Mouse (Mus musculus): Measurements from ENCODE around the gene Rnf212b. TPM values are rescaled to one million over a fixed set of nuclear protein-coding genes. Genes with fewer than 3 reads are reported as not detected.
"Not testable (repeated sequence)": the region's sequence is repeated elsewhere in the genome, so short reads cannot be mapped to it uniquely, and the experiment has no call there.

The Rnf212b gene
- not detected in 2 replicates for polyA plus RNA-seq (2014; fragmentation: Nextera tagmentation; extraction: Ambion mirVana)

GRCm38 (mm10) chr14:54813991-54814390 lies at the start of gene Rnf212b:
Gene Rnf212b (plus strand): TSS chr14:54814141.
- Histone ChIP-seq H3K4me3 (ENCODE audit: low read depth, low read length) (no peak within 1 kb of the TSS), H3K4me1 (replicated peaks; ENCODE audit: control insufficient read depth, insufficient read depth, low read length) (no peaks in the 10 kb centered on the region), H3K9me3 (ENCODE audit: control insufficient read depth, low read length) (no peaks in the 10 kb centered on the region), H3K9ac (ENCODE audit: low read depth, low read length) (no peak within 1 kb of the TSS), H3K4me2 (replicated peaks; ENCODE audit: low read depth, low read length) (no peak within 1 kb of the TSS), H3K27me3 (ENCODE audit: control insufficient read depth, insufficient read depth, low read length) (no peaks in the 10 kb centered on the region), H3K27ac (ENCODE audit: low read depth, low read length) (no peak within 1 kb of the TSS), H3K36me3 (ENCODE audit: control insufficient read depth, insufficient read depth, low read length) (no peaks in the 10 kb centered on the region)
- DNase-seq (ENCODE audit: low spot score) (no peak), ATAC-seq (ENCODE audit: low FRiP score) (no peak)
- WGBS: 80% methylated on average over 28 of the region's 29 CpGs

- not testable (repeated sequence) for H3K27me3 ChIP-seq (ENCODE audit: control insufficient read depth, insufficient read depth, low read length); H3K4me1 ChIP-seq (replicated peaks; ENCODE audit: control insufficient read depth, insufficient read depth, low read length); H3K27ac ChIP-seq (ENCODE audit: low read depth, low read length); H3K9ac ChIP-seq (ENCODE audit: low read depth, low read length); H3K9me3 ChIP-seq (ENCODE audit: control insufficient read depth, low read length); ATAC-seq (ENCODE audit: low FRiP score); H3K4me2 ChIP-seq (replicated peaks; ENCODE audit: low read depth, low read length); DNase-seq (ENCODE audit: low spot score); H3K4me3 ChIP-seq (ENCODE audit: low read depth, low read length); H3K36me3 ChIP-seq (ENCODE audit: control insufficient read depth, insufficient read depth, low read length)
- 89% methylated on average over 4 of the region's 7 CpGs for WGBS
These were observed 47.0 kb upstream of the Rnf212b start for GRCm38 (mm10) chr14:54766937-54767336.

GRCm38 (mm10) chr14:54768314-54769067 lies 45.5 kb upstream of the Rnf212b start:
- H3K4me1 ChIP-seq (replicated peaks; ENCODE audit: control insufficient read depth, insufficient read depth, low read length): no peaks in the 10 kb centered on the region
- no peaks in the 10 kb centered on the region for H3K36me3 ChIP-seq (ENCODE audit: control insufficient read depth, insufficient read depth, low read length)
- H3K9ac ChIP-seq (ENCODE audit: low read depth, low read length): no peak overlapping the region
- H3K27ac ChIP-seq (ENCODE audit: low read depth, low read length): no peak overlapping the region
- H3K27me3 ChIP-seq (ENCODE audit: control insufficient read depth, insufficient read depth, low read length): no peaks in the 10 kb centered on the region
- 89% methylated on average over 10 of the region's 10 CpGs for WGBS
- no peak for ATAC-seq (ENCODE audit: low FRiP score)
- H3K4me2 ChIP-seq (replicated peaks; ENCODE audit: low read depth, low read length): no peak overlapping the region
- no peaks in the 10 kb centered on the region for H3K9me3 ChIP-seq (ENCODE audit: control insufficient read depth, low read length)
- no peak for DNase-seq (ENCODE audit: low spot score)
- H3K4me3 ChIP-seq (ENCODE audit: low read depth, low read length): no peak overlapping the region

GRCm38 (mm10) chr14:54769068-54769425 lies 44.9 kb upstream of the Rnf212b start:
- Histone ChIP-seq H3K36me3 (ENCODE audit: control insufficient read depth, insufficient read depth, low read length) (no peaks in the 10 kb centered on the region), H3K27me3 (ENCODE audit: control insufficient read depth, insufficient read depth, low read length) (no peaks in the 10 kb centered on the region), H3K9ac (ENCODE audit: low read depth, low read length) (no peak overlapping the region), H3K9me3 (ENCODE audit: control insufficient read depth, low read length) (no peaks in the 10 kb centered on the region), H3K27ac (ENCODE audit: low read depth, low read length) (no peak overlapping the region), H3K4me1 (replicated peaks; ENCODE audit: control insufficient read depth, insufficient read depth, low read length) (no peaks in the 10 kb centered on the region), H3K4me3 (ENCODE audit: low read depth, low read length) (no peak overlapping the region), H3K4me2 (replicated peaks; ENCODE audit: low read depth, low read length) (no peak overlapping the region)
- no peak for ATAC-seq (ENCODE audit: low FRiP score)
- DNase-seq (ENCODE audit: low spot score): no peak
- WGBS: 92% methylated on average over 5 of the region's 5 CpGs

- Histone ChIP-seq H3K4me2 (replicated peaks; ENCODE audit: low read depth, low read length) (no peak overlapping the region), H3K4me3 (ENCODE audit: low read depth, low read length) (no peak overlapping the region), H3K9me3 (ENCODE audit: control insufficient read depth, low read length) (no peaks in the 10 kb centered on the region), H3K27ac (ENCODE audit: low read depth, low read length) (no peak overlapping the region), H3K9ac (ENCODE audit: low read depth, low read length) (no peak overlapping the region), H3K27me3 (ENCODE audit: control insufficient read depth, insufficient read depth, low read length) (no peaks in the 10 kb centered on the region), H3K36me3 (ENCODE audit: control insufficient read depth, insufficient read depth, low read length) (no peaks in the 10 kb centered on the region), H3K4me1 (replicated peaks; ENCODE audit: control insufficient read depth, insufficient read depth, low read length) (no peaks in the 10 kb centered on the region)
- WGBS: 92% methylated on average over 5 of the region's 5 CpGs
- ATAC-seq (ENCODE audit: low FRiP score) (no peak), DNase-seq (ENCODE audit: low spot score) (no peak)
These were observed 43.6 kb upstream of the Rnf212b start for GRCm38 (mm10) chr14:54770373-54770772.

GRCm38 (mm10) chr14:54772333-54772856 lies 41.5 kb upstream of the Rnf212b start:
- Histone ChIP-seq H3K36me3 (ENCODE audit: control insufficient read depth, insufficient read depth, low read length) (no peaks in the 10 kb centered on the region), H3K27me3 (ENCODE audit: control insufficient read depth, insufficient read depth, low read length) (no peaks in the 10 kb centered on the region), H3K9me3 (ENCODE audit: control insufficient read depth, low read length) (no peaks in the 10 kb centered on the region), H3K4me2 (replicated peaks; ENCODE audit: low read depth, low read length) (no peak overlapping the region), H3K4me3 (ENCODE audit: low read depth, low read length) (no peak overlapping the region), H3K27ac (ENCODE audit: low read depth, low read length) (no peak overlapping the region), H3K4me1 (replicated peaks; ENCODE audit: control insufficient read depth, insufficient read depth, low read length) (no peaks in the 10 kb centered on the region), H3K9ac (ENCODE audit: low read depth, low read length) (no peak overlapping the region)
- ATAC-seq (ENCODE audit: low FRiP score) (no peak), DNase-seq (ENCODE audit: low spot score) (no peak)
- 78% methylated on average over 20 of the region's 20 CpGs for WGBS

- H3K4me3 ChIP-seq (ENCODE audit: low read depth, low read length): no peak overlapping the region
- H3K9ac ChIP-seq (ENCODE audit: low read depth, low read length): no peak overlapping the region
- no peaks in the 10 kb centered on the region for H3K4me1 ChIP-seq (replicated peaks; ENCODE audit: control insufficient read depth, insufficient read depth, low read length)
- no peaks in the 10 kb centered on the region for H3K9me3 ChIP-seq (ENCODE audit: control insufficient read depth, low read length)
- no peak overlapping the region for H3K27ac ChIP-seq (ENCODE audit: low read depth, low read length)
- peaks cover 6% of the 10 kb centered on the region for H3K27me3 ChIP-seq (ENCODE audit: control insufficient read depth, insufficient read depth, low read length)
- ATAC-seq (ENCODE audit: low FRiP score) (no peak), DNase-seq (ENCODE audit: low spot score) (no peak)
- no peaks in the 10 kb centered on the region for H3K36me3 ChIP-seq (ENCODE audit: control insufficient read depth, insufficient read depth, low read length)
- WGBS: 88% methylated on average over 7 of the region's 7 CpGs
- no peak overlapping the region for H3K4me2 ChIP-seq (replicated peaks; ENCODE audit: low read depth, low read length)
These were observed 38.4 kb upstream of the Rnf212b start for GRCm38 (mm10) chr14:54775534-54776041.

- 89% methylated on average over 5 of the region's 5 CpGs for WGBS
- no peaks in the 10 kb centered on the region for H3K36me3 ChIP-seq (ENCODE audit: control insufficient read depth, insufficient read depth, low read length)
- no peaks in the 10 kb centered on the region for H3K9me3 ChIP-seq (ENCODE audit: control insufficient read depth, low read length)
- no peak for ATAC-seq (ENCODE audit: low FRiP score)
- H3K27me3 ChIP-seq (ENCODE audit: control insufficient read depth, insufficient read depth, low read length): peaks cover 6% of the 10 kb centered on the region
- H3K27ac ChIP-seq (ENCODE audit: low read depth, low read length): no peak overlapping the region
- H3K4me3 ChIP-seq (ENCODE audit: low read depth, low read length): no peak overlapping the region
- no peak overlapping the region for H3K9ac ChIP-seq (ENCODE audit: low read depth, low read length)
- no peak for DNase-seq (ENCODE audit: low spot score)
- H3K4me2 ChIP-seq (replicated peaks; ENCODE audit: low read depth, low read length): no peak overlapping the region
- no peaks in the 10 kb centered on the region for H3K4me1 ChIP-seq (replicated peaks; ENCODE audit: control insufficient read depth, insufficient read depth, low read length)
These were observed 37.2 kb upstream of the Rnf212b start for GRCm38 (mm10) chr14:54776768-54777167.

- Histone ChIP-seq H3K4me3 (ENCODE audit: low read depth, low read length) (no peak overlapping the region), H3K36me3 (ENCODE audit: control insufficient read depth, insufficient read depth, low read length) (no peaks in the 10 kb centered on the region), H3K9me3 (ENCODE audit: control insufficient read depth, low read length) (no peaks in the 10 kb centered on the region), H3K4me1 (replicated peaks; ENCODE audit: control insufficient read depth, insufficient read depth, low read length) (no peaks in the 10 kb centered on the region), H3K4me2 (replicated peaks; ENCODE audit: low read depth, low read length) (no peak overlapping the region), H3K9ac (ENCODE audit: low read depth, low read length) (no peak overlapping the region), H3K27me3 (ENCODE audit: control insufficient read depth, insufficient read depth, low read length) (peaks cover 6% of the 10 kb centered on the region), H3K27ac (ENCODE audit: low read depth, low read length) (no peak overlapping the region)
- 81% methylated on average over 4 of the region's 4 CpGs for WGBS
- no peak for DNase-seq (ENCODE audit: low spot score)
- no peak for ATAC-seq (ENCODE audit: low FRiP score)
These were observed 36.0 kb upstream of the Rnf212b start for GRCm38 (mm10) chr14:54777893-54778292.

Data from hindbrain, embryonic 11.5 days (tissue).